Mouse (Mus musculus) limb, embryonic 11.5 days (tissue): ENCODE results near the gene Ermp1. TPM values are rescaled to one million over a fixed set of nuclear protein-coding genes. Genes with fewer than 3 reads are reported as not detected.

Source experiments
- ATAC-seq: fragments of 200-750 bp; cut with Nextera tagmentation; 2 replicates; pipeline ENCODE4 v1.8.0; 2017; ENCODE audit warnings: low read depth; ENCODE audit not compliant: insufficient number of reproducible peaks, low FRiP score, low TSS enrichment
- DNase-seq: peaks from one replicate; pipeline ENCODE4 v3.0.0-alpha.2; 2015; ENCODE audit warnings: low spot score
- H3K27ac ChIP-seq: fragments of 300-500 bp; sonication (generic); replicated peaks from 2 replicates; pipeline ENCODE4 v1.5.1; 2014; ENCODE audit warnings: low read depth, mild to moderate bottlenecking, low read length
- H3K27me3 ChIP-seq: fragments of 300-500 bp; sonication (generic); 2 replicates; pipeline ENCODE4 v1.6.1; 2014; ENCODE audit warnings: mild to moderate bottlenecking, low read length, mixed read lengths; ENCODE audit not compliant: control insufficient read depth, insufficient read depth
- H3K36me3 ChIP-seq: fragments of 300-500 bp; sonication (generic); 2 replicates; pipeline ENCODE4 v1.6.1; 2014; ENCODE audit warnings: mild to moderate bottlenecking, low read length, moderate library complexity, mixed read lengths; ENCODE audit not compliant: control insufficient read depth, insufficient read depth
- H3K4me1 ChIP-seq: fragments of 300-500 bp; sonication (generic); 2 replicates; pipeline ENCODE4 v1.6.1; 2014; ENCODE audit warnings: low read length, mixed read lengths; ENCODE audit not compliant: control insufficient read depth, insufficient read depth
- H3K4me2 ChIP-seq: fragments of 300-500 bp; sonication (generic); 2 replicates; pipeline ENCODE4 v1.6.1; 2014; ENCODE audit warnings: low read depth, mild to moderate bottlenecking, moderate library complexity; ENCODE audit not compliant: severe bottlenecking
- H3K4me3 ChIP-seq: fragments of 300-500 bp; sonication (generic); 2 replicates; pipeline ENCODE4 v1.5.1; 2014; ENCODE audit warnings: low read depth, low read length
- H3K9ac ChIP-seq: fragments of 300-500 bp; sonication (generic); 2 replicates; pipeline ENCODE4 v1.6.1; 2014; ENCODE audit warnings: mild to moderate bottlenecking, low read length
- H3K9me3 ChIP-seq: fragments of 300-500 bp; sonication (generic); 2 replicates; pipeline ENCODE4 v1.6.1; 2016; ENCODE audit warnings: low read length; ENCODE audit not compliant: control insufficient read depth
- WGBS: fragments of 180-500 bp; shearing (Covaris S2); extraction: QIAGEN DNeasy Blood & Tissue Kit; methylation state at CpG from one replicate; pipeline ENCODE4 v1.1.7; 2014; 5-methylcytosine and 5-hydroxymethylcytosine counted together
- polyA plus RNA-seq: library from polyadenylated mRNA; unstranded; fragments of >200 nt; fragmentation: Nextera tagmentation; extraction: Ambion mirVana; gene quantifications from 2 replicates; pipeline ENCODE4 v1.2.1, GENCODE M21; 2014

The Ermp1 gene
- polyA plus RNA-seq, 1 experiment from 2014 or later = 11.7 TPM

GRCm38 (mm10) chr19:29678181-29678778 is 30.1 kb upstream of the Ermp1 start:
- no peaks in the 10 kb centered on the region for H3K36me3 ChIP-seq
- H3K4me2 ChIP-seq = no peak overlapping the region
- H3K4me3 ChIP-seq = no peak overlapping the region
- ATAC-seq (no peak), DNase-seq (no peak)
- no peaks in the 10 kb centered on the region for H3K4me1 ChIP-seq
- H3K27me3 ChIP-seq = no peaks in the 10 kb centered on the region
- H3K27ac ChIP-seq = no peak overlapping the region
- H3K9ac ChIP-seq = no peak overlapping the region
- 84% methylated on average over 6 of the region's 6 CpGs for WGBS
- H3K9me3 ChIP-seq = no peaks in the 10 kb centered on the region

GRCm38 (mm10) chr19:29676479-29677193 is 28.4 kb upstream of the Ermp1 start:
- H3K27ac ChIP-seq = no peak overlapping the region
- WGBS = 64% methylated on average over 10 of the region's 10 CpGs
- no peaks in the 10 kb centered on the region for H3K36me3 ChIP-seq
- no peak overlapping the region for H3K9ac ChIP-seq
- H3K27me3 ChIP-seq = no peaks in the 10 kb centered on the region
- H3K9me3 ChIP-seq = no peaks in the 10 kb centered on the region
- no peak overlapping the region for H3K4me2 ChIP-seq
- no peak for DNase-seq
- no peak overlapping the region for H3K4me3 ChIP-seq
- no peaks in the 10 kb centered on the region for H3K4me1 ChIP-seq
- ATAC-seq = no peak

GRCm38 (mm10) chr19:29675562-29676078 is 27.4 kb upstream of the Ermp1 start:
- no peak overlapping the region for H3K27ac ChIP-seq
- no peaks in the 10 kb centered on the region for H3K9me3 ChIP-seq
- no peak for DNase-seq
- H3K4me1 ChIP-seq = no peaks in the 10 kb centered on the region
- H3K4me3 ChIP-seq = no peak overlapping the region
- no peaks in the 10 kb centered on the region for H3K36me3 ChIP-seq
- no peak overlapping the region for H3K4me2 ChIP-seq
- no peaks in the 10 kb centered on the region for H3K27me3 ChIP-seq
- 64% methylated on average over 9 of the region's 9 CpGs for WGBS
- ATAC-seq = no peak
- H3K9ac ChIP-seq = no peak overlapping the region

DNA sequence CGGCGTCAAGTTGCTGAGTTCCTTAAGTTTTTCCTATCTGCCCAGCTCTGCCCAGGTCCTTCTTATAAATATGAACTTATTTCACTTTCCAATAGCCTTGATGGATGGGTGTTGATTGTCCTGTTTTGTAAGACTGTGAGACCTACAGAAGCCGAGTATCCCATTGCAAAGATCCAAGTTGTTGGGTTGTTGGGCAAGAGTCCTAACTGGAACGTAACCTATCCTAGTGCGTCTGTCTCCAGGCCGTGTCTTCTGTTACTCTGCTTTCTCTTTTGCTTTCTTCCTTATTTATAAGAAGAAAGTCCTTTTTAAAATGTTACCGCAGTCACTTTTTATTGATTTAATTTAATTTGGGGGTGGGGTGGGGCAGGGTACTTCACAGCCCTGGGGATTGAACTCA is 26.7 kb upstream of the Ermp1 start:
- Histone ChIP-seq H3K36me3 (no peaks in the 10 kb centered on the region), H3K9ac (no peak overlapping the region), H3K4me2 (no peak overlapping the region), H3K9me3 (no peaks in the 10 kb centered on the region), H3K4me3 (no peak overlapping the region), H3K27me3 (no peaks in the 10 kb centered on the region), H3K27ac (no peak overlapping the region), H3K4me1 (no peaks in the 10 kb centered on the region)
- ATAC-seq = no peak
- WGBS = 94% methylated on average over 7 of the region's 7 CpGs
- DNase-seq = no peak

GRCm38 (mm10) chr19:29672660-29673059 is 24.4 kb upstream of the Ermp1 start:
- H3K9ac ChIP-seq = no peak overlapping the region
- H3K36me3 ChIP-seq = no peaks in the 10 kb centered on the region
- ATAC-seq (no peak), DNase-seq (no peak)
- no peaks in the 10 kb centered on the region for H3K4me1 ChIP-seq
- no peaks in the 10 kb centered on the region for H3K27me3 ChIP-seq
- no peaks in the 10 kb centered on the region for H3K9me3 ChIP-seq
- no peak overlapping the region for H3K4me3 ChIP-seq
- 94% methylated on average over 13 of the region's 13 CpGs for WGBS
- H3K27ac ChIP-seq = no peak overlapping the region
- H3K4me2 ChIP-seq = no peak overlapping the region

GRCm38 (mm10) chr19:29671160-29671559 is 22.9 kb upstream of the Ermp1 start:
- H3K27ac ChIP-seq = no peak overlapping the region
- no peak overlapping the region for H3K4me3 ChIP-seq
- H3K36me3 ChIP-seq = no peaks in the 10 kb centered on the region
- 79% methylated on average over 2 of the region's 2 CpGs for WGBS
- H3K27me3 ChIP-seq = no peaks in the 10 kb centered on the region
- H3K9ac ChIP-seq = no peak overlapping the region
- peaks cover 5% of the 10 kb centered on the region; the same call in 1 of the 2 replicates for H3K4me1 ChIP-seq
- DNase-seq (no peak), ATAC-seq (no peak)
- no peak overlapping the region for H3K4me2 ChIP-seq
- H3K9me3 ChIP-seq = no peaks in the 10 kb centered on the region

DNA sequence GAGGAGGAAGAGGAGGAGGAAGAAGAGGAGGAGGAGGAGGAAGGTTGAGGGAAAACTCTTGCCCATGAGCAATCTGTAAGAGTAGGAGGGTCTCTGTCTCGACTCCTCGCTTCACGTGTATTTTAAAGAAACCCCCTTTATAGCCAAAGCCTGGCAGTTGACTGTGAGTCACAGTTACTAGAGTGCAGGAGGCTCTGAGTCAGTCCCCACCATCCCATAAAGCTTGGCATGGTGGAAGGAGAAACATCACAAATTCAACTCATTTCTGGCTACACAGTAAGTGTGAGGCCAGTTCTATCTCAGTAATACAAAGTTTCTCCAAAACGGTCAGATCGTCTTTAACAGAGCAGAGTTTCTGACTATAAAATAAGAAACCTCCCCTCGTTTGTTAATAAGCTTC is 22.0 kb upstream of the Ermp1 start:
- no peaks in the 10 kb centered on the region for H3K27me3 ChIP-seq
- H3K4me3 ChIP-seq = no peak overlapping the region
- no peak overlapping the region for H3K9ac ChIP-seq
- H3K27ac ChIP-seq = no peak overlapping the region
- ATAC-seq (no peak), DNase-seq (no peak)
- H3K4me1 ChIP-seq = peaks cover 5% of the 10 kb centered on the region; the same call in 1 of the 2 replicates
- WGBS = 87% methylated on average over 6 of the region's 6 CpGs
- H3K4me2 ChIP-seq = no peak overlapping the region
- H3K9me3 ChIP-seq = no peaks in the 10 kb centered on the region
- no peaks in the 10 kb centered on the region for H3K36me3 ChIP-seq

DNA sequence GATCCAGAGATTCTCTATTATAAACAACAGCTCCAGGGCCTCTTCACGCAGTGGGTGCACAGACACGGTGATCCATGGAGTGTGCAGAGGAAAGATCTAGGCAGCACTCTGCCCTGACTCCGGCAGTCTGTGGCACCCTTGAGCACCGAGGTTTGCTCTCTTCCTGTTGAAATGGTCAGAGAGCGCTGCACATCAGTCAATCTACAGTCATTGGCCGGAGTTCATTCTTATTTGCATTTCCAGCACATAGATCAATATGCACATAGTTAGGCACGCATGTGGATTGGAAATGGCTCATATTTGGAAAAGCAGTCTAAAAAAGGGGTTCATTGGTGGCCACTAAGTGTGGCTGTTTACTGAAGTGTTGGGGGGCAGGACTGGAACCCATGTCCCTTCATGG is 19.9 kb upstream of the Ermp1 start:
- WGBS = 89% methylated on average over 7 of the region's 7 CpGs
- H3K27me3 ChIP-seq = no peaks in the 10 kb centered on the region
- H3K4me2 ChIP-seq = no peak overlapping the region
- H3K4me3 ChIP-seq = no peak overlapping the region
- DNase-seq = no peak
- peaks cover 5% of the 10 kb centered on the region; the same call in 1 of the 2 replicates for H3K4me1 ChIP-seq
- no peaks in the 10 kb centered on the region for H3K9me3 ChIP-seq
- H3K9ac ChIP-seq = no peak overlapping the region
- no peaks in the 10 kb centered on the region for H3K36me3 ChIP-seq
- H3K27ac ChIP-seq = no peak overlapping the region
- no peak for ATAC-seq
